Mouse (Mus musculus) spleen, postnatal 14 days (tissue): ENCODE measurements around the gene Tbxas1.
A peak's percentile ranks its signal among the peaks of the same experiment; 100 is the strongest.

Experiments used
- DNase-seq, 2 experiments: peaks; one replicate each; pipeline ENCODE4 v3.0.0; 2021 to 2022; ENCODE audit warnings: low spot score in 2 of 2

Tbxas1 gene

GRCm38 (mm10) chr6:38995774-38996173 is 120.6 kb downstream of the Tbxas1 start:
- DNase-seq: no peak

- no peak for DNase-seq
Measured at GRCm38 (mm10) chr6:38997838-38998237, 122.6 kb downstream of the Tbxas1 start.

DNA sequence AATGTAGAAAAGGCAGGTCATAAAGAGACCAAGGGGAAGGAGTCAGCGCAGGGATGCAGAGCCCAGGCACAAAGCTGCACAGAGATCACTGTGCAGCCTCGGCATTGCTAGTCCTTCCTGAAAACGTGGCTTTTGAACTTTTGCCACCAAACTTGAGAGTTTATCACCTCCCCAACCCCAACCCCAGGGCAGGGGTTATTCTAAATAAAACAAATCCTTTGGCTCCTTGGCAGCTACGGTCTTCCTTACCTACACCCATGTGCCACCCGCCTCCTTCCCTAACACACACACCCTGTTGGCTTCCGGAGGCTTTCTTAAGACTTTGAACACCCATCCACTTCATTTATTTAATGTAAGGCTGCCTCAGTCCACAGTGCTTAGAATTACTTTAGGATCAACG is 127.9 kb downstream of the Tbxas1 start:
- DNase-seq: no peak

GRCm38 (mm10) chr6:39004003-39004473 is 128.8 kb downstream of the Tbxas1 start:
- DNase-seq: no peak

GRCm38 (mm10) chr6:39005267-39005944 is 130.2 kb downstream of the Tbxas1 start:
- no peak for DNase-seq

- DNase-seq: no peak
Measured at GRCm38 (mm10) chr6:39005945-39006572, 130.9 kb downstream of the Tbxas1 start.

- peak; percentile 29 to 40 for DNase-seq
Measured at GRCm38 (mm10) chr6:39007223-39007622, 132.0 kb downstream of the Tbxas1 start.

DNA sequence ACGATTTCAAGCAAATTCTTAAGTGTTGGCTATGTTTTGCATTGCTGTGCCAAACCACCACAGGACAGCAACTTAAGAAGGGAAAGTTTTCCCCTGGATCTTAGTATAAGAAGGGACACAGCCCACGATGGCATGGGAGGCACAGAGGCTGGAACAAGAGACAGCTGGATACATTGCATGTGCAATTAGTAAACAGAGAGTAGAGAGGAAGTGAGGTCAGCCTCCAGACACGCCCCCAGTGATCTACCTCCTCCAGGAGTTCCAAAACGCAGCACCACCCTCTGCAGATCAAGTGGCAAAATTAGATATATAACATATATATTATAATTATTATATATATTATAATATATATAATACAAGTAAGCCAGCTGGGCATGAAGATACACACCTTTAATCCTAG is 132.9 kb downstream of the Tbxas1 start:
- DNase-seq: no peak

DNA sequence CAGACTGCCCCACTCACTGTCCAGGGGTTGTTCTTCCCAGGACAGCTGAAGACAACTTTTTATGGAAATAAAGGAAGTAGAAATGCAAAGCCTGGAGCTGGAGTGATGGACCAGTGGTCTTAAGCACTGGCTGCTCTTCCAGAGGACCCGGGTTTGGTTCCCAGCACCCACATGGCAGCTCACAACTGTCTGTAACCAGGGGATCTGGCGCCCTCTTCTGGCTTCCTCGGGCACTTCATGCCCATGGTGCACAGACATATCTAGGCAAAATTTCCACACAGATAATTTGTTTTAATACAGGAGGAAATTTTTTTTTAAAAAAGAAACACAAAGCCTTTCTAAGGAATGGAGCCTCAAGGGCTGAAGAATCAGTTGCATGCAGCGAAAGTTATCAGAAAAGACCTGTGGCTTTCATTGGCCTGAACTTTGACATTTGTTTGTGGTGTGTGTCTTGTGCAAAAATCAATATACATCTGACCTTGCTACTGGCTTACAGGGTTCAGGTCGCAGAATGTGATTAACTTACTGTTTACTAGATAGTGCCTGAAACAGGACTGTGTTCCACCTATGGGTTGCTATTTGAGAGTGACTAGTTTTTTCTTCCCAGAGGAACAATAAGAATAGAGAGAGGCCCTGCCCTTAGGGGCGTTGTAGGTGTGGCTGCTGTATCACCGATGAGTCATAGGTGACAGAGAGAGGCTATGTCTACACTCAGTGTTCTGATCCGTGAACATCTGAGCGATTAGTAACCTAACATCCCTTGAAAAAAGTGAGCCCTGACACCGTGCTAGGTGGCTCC is 138.0 kb downstream of the Tbxas1 start:
- DNase-seq: no peak

DNA sequence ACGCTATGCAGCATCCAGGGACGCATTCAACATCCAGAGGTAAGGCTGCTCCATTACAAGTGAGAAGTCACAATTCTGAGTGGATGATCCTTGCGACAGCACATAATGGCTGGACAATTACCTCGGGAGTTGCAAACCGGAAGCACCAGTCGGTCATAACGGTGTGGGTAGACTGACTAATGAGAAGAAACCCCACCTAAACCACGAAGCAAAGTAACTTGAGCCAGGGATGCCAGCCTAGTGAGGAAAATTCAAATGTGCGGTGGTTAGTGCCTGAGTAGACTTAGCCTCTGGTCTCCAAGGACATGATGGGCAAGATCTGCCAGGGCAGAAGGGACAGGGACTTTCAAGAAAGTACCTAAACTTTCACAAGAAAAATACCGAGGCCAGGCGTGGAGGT is 142.7 kb downstream of the Tbxas1 start:
- no peak for DNase-seq

- DNase-seq: peak in 1 of 2 experiments; percentile 31
Measured at GRCm38 (mm10) chr6:39018805-39019204, 143.6 kb downstream of the Tbxas1 start.

DNA sequence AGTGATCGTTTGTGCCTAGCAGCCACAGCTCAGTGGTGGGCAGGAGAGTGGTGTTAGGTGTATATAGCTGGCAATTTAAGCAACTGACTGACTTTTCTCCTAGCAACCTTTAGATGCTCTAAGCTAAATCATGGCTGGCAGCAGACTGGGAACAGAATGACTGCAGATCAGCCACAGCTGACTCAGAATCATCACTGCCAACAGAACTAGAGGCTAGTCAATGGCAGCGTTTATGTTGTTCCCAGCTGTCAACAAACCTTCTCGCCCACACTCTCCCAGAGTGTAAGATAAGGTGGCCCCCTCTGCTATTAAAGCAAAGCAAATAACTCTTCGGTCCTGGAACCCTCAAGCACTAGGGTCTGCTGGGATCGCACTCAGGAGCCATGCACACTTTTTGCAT is 144.0 kb downstream of the Tbxas1 start:
- DNase-seq: no peak

- no peak for DNase-seq
Measured at GRCm38 (mm10) chr6:39021909-39022308, 146.7 kb downstream of the Tbxas1 start.

- DNase-seq: no peak
Measured at GRCm38 (mm10) chr6:39022461-39023181, 147.4 kb downstream of the Tbxas1 start.

GRCm38 (mm10) chr6:39024631-39025030 is 149.4 kb downstream of the Tbxas1 start:
- DNase-seq: no peak

DNA sequence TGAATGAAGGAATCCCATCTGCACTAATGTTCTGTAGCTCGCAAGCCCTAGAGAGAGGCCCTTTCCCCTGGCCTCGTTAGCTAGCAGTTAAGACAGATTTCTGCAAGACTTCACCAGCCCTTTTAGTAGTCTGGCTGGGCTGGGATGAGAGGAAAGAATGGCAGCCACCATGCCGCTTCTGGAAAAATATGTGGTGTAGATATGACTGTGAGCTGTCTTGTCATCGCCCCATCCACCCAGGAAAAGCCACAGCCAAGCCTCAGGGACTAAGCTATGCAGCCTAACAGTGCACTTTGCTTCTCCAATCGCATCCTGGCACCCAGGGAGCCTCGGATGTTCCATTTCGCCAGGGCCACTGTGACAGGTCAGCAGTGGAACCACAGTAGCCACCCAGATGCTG is 149.8 kb downstream of the Tbxas1 start:
- DNase-seq: no peak

DNA sequence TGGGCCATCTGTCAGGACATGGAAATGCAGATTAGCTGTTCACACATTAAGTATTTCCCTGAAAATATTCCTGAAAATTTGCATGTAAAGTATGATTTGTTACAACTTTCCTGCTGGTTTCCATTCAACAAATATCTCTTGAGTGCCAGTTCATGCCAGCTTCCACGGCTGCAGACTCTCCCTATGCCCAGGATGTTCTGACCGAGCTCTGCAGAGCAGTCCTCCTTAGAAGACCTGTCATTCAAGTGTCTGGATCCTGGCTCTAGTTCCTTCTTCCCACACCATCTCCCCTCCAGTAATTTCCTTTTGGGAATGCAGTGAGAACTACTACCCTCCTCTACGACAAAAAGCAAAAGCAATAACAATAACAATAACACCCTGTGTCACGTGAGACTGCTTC is 155.5 kb downstream of the Tbxas1 start:
- no peak for DNase-seq

DNA sequence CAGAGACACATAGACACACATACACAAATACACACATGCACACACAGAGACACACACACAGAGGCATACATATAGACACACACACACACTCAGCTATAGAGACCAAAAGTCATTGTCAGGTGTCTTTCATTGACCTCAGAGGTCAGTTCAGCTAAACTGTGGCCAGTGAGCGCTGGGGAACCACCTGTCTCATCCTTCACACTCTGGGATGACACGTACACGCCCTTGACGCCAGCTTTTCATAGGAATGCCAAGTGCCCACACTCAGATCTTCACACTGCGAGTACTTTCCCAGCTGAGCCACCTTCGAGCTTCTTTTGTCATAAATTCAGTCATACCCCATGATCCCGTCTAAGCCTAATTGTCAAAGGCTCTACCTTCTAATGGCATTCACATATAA is 158.5 kb downstream of the Tbxas1 start:
- no peak for DNase-seq

- no peak for DNase-seq
Measured at GRCm38 (mm10) chr6:39035039-39035438, 159.8 kb downstream of the Tbxas1 start.

DNA sequence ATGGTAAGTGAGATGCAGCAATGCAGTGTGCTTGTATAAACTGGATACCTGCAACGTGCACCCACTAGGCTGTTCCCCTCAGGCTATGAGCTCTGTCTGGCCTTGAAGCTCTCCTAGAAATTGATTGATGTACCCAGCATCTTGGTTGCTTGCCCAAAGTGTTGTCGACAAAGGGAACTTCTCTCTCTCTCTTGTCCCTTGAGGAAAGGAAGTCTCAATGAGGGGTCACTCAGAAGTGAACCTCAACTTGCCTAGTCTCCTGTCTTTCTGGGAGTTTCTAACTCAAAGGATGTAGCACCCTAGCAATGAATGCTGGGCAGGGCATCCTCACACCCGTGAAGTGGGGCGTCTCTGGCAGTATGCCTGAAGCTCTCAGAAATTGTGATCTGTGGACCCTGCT is 161.0 kb downstream of the Tbxas1 start:
- DNase-seq: no peak

- no peak for DNase-seq
Measured at GRCm38 (mm10) chr6:39040451-39040850, 165.2 kb downstream of the Tbxas1 start.

DNA sequence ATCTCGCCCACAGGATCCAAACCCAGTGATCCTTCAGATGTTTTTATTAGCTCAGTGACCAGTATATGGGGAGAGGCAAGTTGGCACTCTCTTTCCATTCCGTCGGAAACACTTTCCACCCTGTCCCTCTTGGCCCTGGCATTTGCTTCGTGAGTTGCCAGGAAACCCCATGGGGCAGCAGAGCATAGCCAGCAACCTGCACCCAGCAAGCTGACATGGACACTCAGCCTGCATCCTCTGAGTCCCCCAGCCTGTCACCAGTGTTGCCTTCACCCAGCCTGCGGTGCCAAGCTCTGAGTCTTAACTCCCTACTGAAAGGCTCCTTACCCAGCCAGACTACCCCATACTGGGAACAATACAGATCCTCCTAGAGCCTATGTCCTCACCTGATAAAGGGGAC is 173.9 kb downstream of the Tbxas1 start:
- DNase-seq: no peak
